Mouse (Mus musculus): ENCODE measurements around the gene Gna14. TPM values are rescaled to one million over a fixed set of nuclear protein-coding genes. Genes with fewer than 3 reads are reported as not detected.

Gna14 gene
- polyA plus RNA-seq, 1 experiment from 2014 or later, result 0.27 TPM

GRCm38 (mm10) chr19:16460292-16460691, 24.7 kb downstream of the Gna14 start:
- Histone ChIP-seq H3K4me3 (no peak overlapping the region), H3K27me3 (ENCODE audit: insufficient read depth, poor library complexity, severe bottlenecking) (no peaks in the 10 kb centered on the region), H3K36me3 (no peaks in the 10 kb centered on the region), H3K4me1 (replicated peaks) (peaks cover 9% of the 10 kb centered on the region), H3K27ac (no peak overlapping the region), H3K9me3 (no peaks in the 10 kb centered on the region)
- WGBS, result 59% methylated on average over 6 of the region's 6 CpGs
- no peak for DNase-seq (ENCODE audit: low spot score)

GRCm38 (mm10) chr19:16460831-16461230, 25.3 kb downstream of the Gna14 start:
- Histone ChIP-seq H3K4me3 (no peak overlapping the region), H3K9me3 (no peaks in the 10 kb centered on the region)

GRCm38 (mm10) chr19:16462461-16462860, 26.9 kb downstream of the Gna14 start:
- H3K27ac ChIP-seq, result no peak overlapping the region
- no peaks in the 10 kb centered on the region for H3K36me3 ChIP-seq
- WGBS, result 77% methylated on average over 9 of the region's 9 CpGs
- peaks cover 9% of the 10 kb centered on the region for H3K4me1 ChIP-seq (replicated peaks)
- H3K9me3 ChIP-seq, result no peaks in the 10 kb centered on the region
- no peak for DNase-seq (ENCODE audit: low spot score)
- H3K4me3 ChIP-seq, result no peak overlapping the region
- no peaks in the 10 kb centered on the region for H3K27me3 ChIP-seq (ENCODE audit: insufficient read depth, poor library complexity, severe bottlenecking)

More at GRCm38 (mm10) chr19:16460831-16461230, 25.3 kb downstream of the Gna14 start:
- no peaks in the 10 kb centered on the region for H3K27me3 ChIP-seq (ENCODE audit: insufficient read depth, poor library complexity, severe bottlenecking)
- peaks cover 9% of the 10 kb centered on the region for H3K4me1 ChIP-seq (replicated peaks)
- no peak overlapping the region for H3K27ac ChIP-seq
- H3K36me3 ChIP-seq, result no peaks in the 10 kb centered on the region
- 91% methylated on average over 14 of the region's 14 CpGs for WGBS
- no peak for DNase-seq (ENCODE audit: low spot score)

GRCm38 (mm10) chr19:16464730-16465129, 29.2 kb downstream of the Gna14 start:
- DNase-seq (ENCODE audit: low spot score), result no peak
- no peak overlapping the region for H3K27ac ChIP-seq
- no peak overlapping the region for H3K4me3 ChIP-seq
- no peaks in the 10 kb centered on the region for H3K27me3 ChIP-seq (ENCODE audit: insufficient read depth, poor library complexity, severe bottlenecking)
- H3K4me1 ChIP-seq (replicated peaks), result peaks cover 6% of the 10 kb centered on the region
- WGBS, result 66% methylated on average over 4 of the region's 4 CpGs
- no peaks in the 10 kb centered on the region for H3K9me3 ChIP-seq
- H3K36me3 ChIP-seq, result no peaks in the 10 kb centered on the region

GRCm38 (mm10) chr19:16468756-16469374, 33.3 kb downstream of the Gna14 start:
- no peaks in the 10 kb centered on the region for H3K27me3 ChIP-seq (ENCODE audit: insufficient read depth, poor library complexity, severe bottlenecking)
- no peak overlapping the region for H3K4me3 ChIP-seq
- 57% methylated on average over 2 of the region's 2 CpGs for WGBS
- DNase-seq (ENCODE audit: low spot score), result no peak
- peaks cover 6% of the 10 kb centered on the region; the same call in 1 of the 2 replicates for H3K9me3 ChIP-seq
- no peak overlapping the region for H3K27ac ChIP-seq
- H3K4me1 ChIP-seq (replicated peaks), result no peaks in the 10 kb centered on the region
- H3K36me3 ChIP-seq, result no peaks in the 10 kb centered on the region

GRCm38 (mm10) chr19:16472655-16473054, 37.1 kb downstream of the Gna14 start:
- Histone ChIP-seq H3K9me3 (peaks cover 9% of the 10 kb centered on the region; the same call in 1 of the 2 replicates), H3K27me3 (ENCODE audit: insufficient read depth, poor library complexity, severe bottlenecking) (no peaks in the 10 kb centered on the region)
- WGBS, result 90% methylated on average over 5 of the region's 5 CpGs

GRCm38 (mm10) chr19:16477314-16477946, 41.9 kb downstream of the Gna14 start:
- WGBS, result 88% methylated on average over 12 of the region's 12 CpGs
- H3K9me3 ChIP-seq, result peaks cover 6% of the 10 kb centered on the region; the same call in 1 of the 2 replicates
- DNase-seq (ENCODE audit: low spot score), result no peak
- no peaks in the 10 kb centered on the region for H3K36me3 ChIP-seq
- H3K27me3 ChIP-seq (ENCODE audit: insufficient read depth, poor library complexity, severe bottlenecking), result no peaks in the 10 kb centered on the region
- H3K4me3 ChIP-seq, result no peak overlapping the region
- H3K4me1 ChIP-seq (replicated peaks), result no peaks in the 10 kb centered on the region
- no peak overlapping the region for H3K27ac ChIP-seq

More at GRCm38 (mm10) chr19:16472655-16473054, 37.1 kb downstream of the Gna14 start:
- Histone ChIP-seq H3K4me1 (replicated peaks) (no peaks in the 10 kb centered on the region), H3K36me3 (no peaks in the 10 kb centered on the region), H3K4me3 (no peak overlapping the region), H3K27ac (no peak overlapping the region)
- no peak for DNase-seq (ENCODE audit: low spot score)

- Histone ChIP-seq H3K27me3 (ENCODE audit: insufficient read depth, poor library complexity, severe bottlenecking) (no peaks in the 10 kb centered on the region), H3K27ac (no peak overlapping the region), H3K9me3 (peaks cover 6% of the 10 kb centered on the region; the same call in 1 of the 2 replicates), H3K4me1 (replicated peaks) (no peaks in the 10 kb centered on the region), H3K4me3 (no peak overlapping the region), H3K36me3 (no peaks in the 10 kb centered on the region)
- 83% methylated on average over 8 of the region's 8 CpGs for WGBS
- no peak for DNase-seq (ENCODE audit: low spot score)
These were observed 42.6 kb downstream of the Gna14 start for GRCm38 (mm10) chr19:16478186-16478607.

- Histone ChIP-seq H3K27me3 (ENCODE audit: insufficient read depth, poor library complexity, severe bottlenecking) (no peaks in the 10 kb centered on the region), H3K27ac (no peak overlapping the region), H3K36me3 (no peaks in the 10 kb centered on the region), H3K4me1 (replicated peaks) (no peaks in the 10 kb centered on the region), H3K4me3 (no peak overlapping the region), H3K9me3 (no peaks in the 10 kb centered on the region)
- no peak for DNase-seq (ENCODE audit: low spot score)
- 89% methylated on average over 3 of the region's 3 CpGs for WGBS
These were observed 46.5 kb downstream of the Gna14 start for GRCm38 (mm10) chr19:16482047-16482446.

GRCm38 (mm10) chr19:16484237-16484636, 48.7 kb downstream of the Gna14 start:
- no peak for DNase-seq (ENCODE audit: low spot score)
- Histone ChIP-seq H3K36me3 (no peaks in the 10 kb centered on the region), H3K4me3 (no peak overlapping the region), H3K4me1 (replicated peaks) (no peaks in the 10 kb centered on the region), H3K27me3 (ENCODE audit: insufficient read depth, poor library complexity, severe bottlenecking) (no peaks in the 10 kb centered on the region), H3K27ac (no peak overlapping the region), H3K9me3 (no peaks in the 10 kb centered on the region)
- 92% methylated on average over 10 of the region's 10 CpGs for WGBS

- Histone ChIP-seq H3K4me3 (no peak overlapping the region), H3K9me3 (no peaks in the 10 kb centered on the region), H3K4me1 (replicated peaks) (no peaks in the 10 kb centered on the region), H3K27me3 (ENCODE audit: insufficient read depth, poor library complexity, severe bottlenecking) (no peaks in the 10 kb centered on the region), H3K27ac (no peak overlapping the region), H3K36me3 (no peaks in the 10 kb centered on the region)
- 80% methylated on average over 5 of the region's 5 CpGs for WGBS
- DNase-seq (ENCODE audit: low spot score), result no peak
These were observed 49.1 kb downstream of the Gna14 start for GRCm38 (mm10) chr19:16484671-16485070.

GRCm38 (mm10) chr19:16490756-16491155, 55.2 kb downstream of the Gna14 start:
- Histone ChIP-seq H3K9me3 (no peaks in the 10 kb centered on the region), H3K36me3 (no peaks in the 10 kb centered on the region), H3K27ac (no peak overlapping the region), H3K4me1 (replicated peaks) (peaks cover 13% of the 10 kb centered on the region), H3K27me3 (ENCODE audit: insufficient read depth, poor library complexity, severe bottlenecking) (no peaks in the 10 kb centered on the region), H3K4me3 (no peak overlapping the region)
- DNase-seq (ENCODE audit: low spot score), result no peak
- 69% methylated on average over 12 of the region's 12 CpGs for WGBS

- 21% methylated on average over 7 of the region's 7 CpGs for WGBS
- Histone ChIP-seq H3K27me3 (ENCODE audit: insufficient read depth, poor library complexity, severe bottlenecking) (no peaks in the 10 kb centered on the region), H3K9me3 (no peaks in the 10 kb centered on the region), H3K4me3 (no peak overlapping the region), H3K4me1 (replicated peaks) (peaks cover 13% of the 10 kb centered on the region), H3K36me3 (no peaks in the 10 kb centered on the region), H3K27ac (peak overlapping the region; percentile 2; the same call in 1 of the 2 replicates)
- DNase-seq (ENCODE audit: low spot score), result peak; percentile 7
These were observed 55.9 kb downstream of the Gna14 start for GRCm38 (mm10) chr19:16491497-16491896.

All from hindbrain, embryonic 10.5 days (tissue).